Mouse (Mus musculus) heart, adult 2 months (tissue): ENCODE measurements at regions not wholly inside any gene's neighbourhood (a gene's known extent, or its start where the extent isn't known, plus 50 kb on each side); places are given as distances from the start of the nearest gene placed in this dataset.

ENCODE experiments used
- DNase-seq, 2 experiments: peaks; one replicate each; pipeline ENCODE4 v3.0.0; 2021
- H3K27ac ChIP-seq: fragments of 200-600 bp; 2 replicates; pipeline ENCODE4 v1.8.1; 2022
- H3K27me3 ChIP-seq: fragments of 200-500 bp; 2 replicates; pipeline ENCODE4 v1.6.1; 2012; ENCODE audit warnings: mild to moderate bottlenecking, low read length, inconsistent platforms, mixed read lengths; ENCODE audit not compliant: control insufficient read depth, insufficient read depth
- H3K36me3 ChIP-seq: fragments of 200-500 bp; 2 replicates; pipeline ENCODE4 v1.6.1; 2012; ENCODE audit warnings: low read length, inconsistent platforms; ENCODE audit not compliant: control insufficient read depth, insufficient read depth
- H3K4me1 ChIP-seq: fragments of 200-500 bp; 2 replicates; pipeline ENCODE4 v1.6.1; 2011; ENCODE audit warnings: low read length; ENCODE audit not compliant: control insufficient read depth, insufficient read depth
- H3K4me3 ChIP-seq: fragments of 200-600 bp; 2 replicates; pipeline ENCODE4 v1.8.1; 2022
- H3K79me2 ChIP-seq: fragments of 200-500 bp; replicated peaks from 2 replicates; pipeline ENCODE4 v1.6.1; 2012; ENCODE audit warnings: mild to moderate bottlenecking, inconsistent platforms, low read length, moderate library complexity, mixed read lengths; ENCODE audit not compliant: control insufficient read depth, insufficient read depth
- H3K9ac ChIP-seq: fragments of 200-500 bp; 2 replicates; pipeline ENCODE4 v1.6.1; 2012; ENCODE audit warnings: low read depth, mild to moderate bottlenecking, control low read depth, inconsistent platforms, low read length, mixed read lengths
- CTCF ChIP-seq: fragments of 200-600 bp; IDR thresholded peaks from 2 replicates; pipeline ENCODE4 v1.8.1; 2022; ENCODE audit warnings: antibody characterized with exemption, mild to moderate bottlenecking, moderate library complexity
- EP300 ChIP-seq: fragments of 200-500 bp; IDR thresholded peaks from 2 replicates; pipeline ENCODE4 v1.6.1; 2011; ENCODE audit warnings: low read depth, low read length, control low read depth; ENCODE audit not compliant: insufficient read depth
- POLR2A ChIP-seq: fragments of 200-500 bp; IDR thresholded peaks from 2 replicates; pipeline ENCODE4 v1.6.1; 2011; ENCODE audit warnings: mild to moderate bottlenecking, low read depth, low read length, control low read depth; ENCODE audit not compliant: insufficient read depth
- WGBS: fragments of 180-500 bp; shearing (Covaris S2); methylation state at CpG from one replicate; pipeline ENCODE4 v1.1.7; 2018; 5-methylcytosine and 5-hydroxymethylcytosine counted together
- intact Hi-C: fragments of 180-260 bp; cut with DNase I; formaldehyde crosslinking; loops from one replicate; pipeline ENCODE4 v1.15.1; 2025

DNA sequence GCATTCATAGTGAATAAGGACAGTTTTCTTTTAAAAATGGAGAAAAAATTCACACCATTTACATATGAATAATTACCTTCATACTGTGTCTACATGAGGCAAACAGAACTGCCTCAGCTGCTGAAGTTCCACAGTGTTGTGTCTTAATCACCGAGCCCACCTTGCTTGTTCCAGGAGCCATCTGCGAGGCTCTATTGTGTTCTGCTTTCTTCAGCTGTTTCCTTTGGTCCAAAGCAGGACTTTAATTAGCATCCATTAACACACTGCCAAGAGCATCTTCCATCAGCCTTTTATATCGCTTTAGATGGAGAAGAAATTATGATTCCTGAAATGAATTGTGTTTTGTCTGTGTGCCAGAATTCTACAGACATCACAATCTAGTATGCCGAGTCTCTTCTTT, 3423.1 kb upstream of the Lrrc6 start:
- Histone ChIP-seq H3K4me3 (no peak overlapping the region), H3K9ac (no peak overlapping the region), H3K79me2 (no peaks in the 10 kb centered on the region), H3K4me1 (no peaks in the 10 kb centered on the region), H3K36me3 (no peaks in the 10 kb centered on the region), H3K27ac (no peak overlapping the region), H3K27me3 (no peaks in the 10 kb centered on the region)
- TF ChIP-seq POLR2A, result no peak
- TF ChIP-seq EP300, result no peak
- no peak for TF ChIP-seq CTCF
- intact Hi-C loops, result no loop called here
- WGBS, result 65% methylated on average over 4 of the region's 4 CpGs
- DNase-seq, result no peak

DNA sequence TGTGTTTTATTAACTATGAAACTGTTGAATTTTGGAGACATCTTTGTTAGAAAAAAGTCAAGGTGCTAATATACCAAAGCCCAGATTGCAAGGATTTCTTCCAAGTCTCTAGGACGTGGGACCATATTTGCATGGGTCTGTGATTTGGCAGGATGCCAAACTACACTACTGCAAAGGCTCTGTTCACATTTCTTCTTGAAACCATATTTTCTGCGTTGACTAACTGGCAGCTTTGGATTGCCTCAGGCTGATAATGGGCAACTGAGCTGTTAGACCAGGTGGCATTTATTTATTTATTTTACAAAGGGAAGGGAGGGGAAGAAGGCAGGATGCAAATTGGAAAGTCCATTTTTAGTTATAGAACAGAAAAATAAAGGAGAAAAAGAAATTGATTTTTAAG, 3422.6 kb upstream of the Lrrc6 start:
- no peaks in the 10 kb centered on the region for H3K4me1 ChIP-seq
- WGBS, result 25% methylated on average over 2 of the region's 2 CpGs
- intact Hi-C loops, result no loop called here
- DNase-seq, result no peak
- no peak overlapping the region for H3K27ac ChIP-seq
- H3K79me2 ChIP-seq, result no peaks in the 10 kb centered on the region
- no peak overlapping the region for H3K9ac ChIP-seq
- TF ChIP-seq POLR2A, result no peak
- no peak for TF ChIP-seq EP300
- no peak for TF ChIP-seq CTCF
- no peaks in the 10 kb centered on the region for H3K27me3 ChIP-seq
- no peak overlapping the region for H3K4me3 ChIP-seq
- no peaks in the 10 kb centered on the region for H3K36me3 ChIP-seq

DNA sequence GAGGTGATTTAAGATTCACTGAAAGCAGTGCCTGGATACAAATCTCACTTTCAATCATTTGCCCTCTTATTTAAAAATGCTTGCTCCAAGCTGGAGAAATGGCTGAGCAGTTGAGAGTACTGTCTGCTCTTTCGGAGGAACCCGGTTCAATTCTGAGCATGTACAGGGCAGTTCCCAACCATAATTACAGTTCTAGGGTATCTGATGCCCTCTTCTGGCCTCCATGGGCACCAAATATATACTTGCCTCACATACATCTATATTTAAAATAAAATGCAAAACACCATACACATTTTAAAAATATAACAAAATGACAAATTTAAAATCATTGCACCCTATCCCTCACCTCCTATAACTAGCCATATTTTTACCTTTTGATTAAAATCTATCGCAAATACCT, 3421.5 kb upstream of the Lrrc6 start:
- no peaks in the 10 kb centered on the region for H3K79me2 ChIP-seq
- no peaks in the 10 kb centered on the region for H3K4me1 ChIP-seq
- intact Hi-C loops, result no loop called here
- H3K36me3 ChIP-seq, result no peaks in the 10 kb centered on the region
- no peak for DNase-seq
- no peak for TF ChIP-seq POLR2A
- TF ChIP-seq CTCF, result peak; percentile 34
- 73% methylated on average over 3 of the region's 3 CpGs for WGBS
- H3K4me3 ChIP-seq, result no peak overlapping the region
- no peak overlapping the region for H3K9ac ChIP-seq
- H3K27me3 ChIP-seq, result no peaks in the 10 kb centered on the region
- no peak overlapping the region for H3K27ac ChIP-seq

DNA sequence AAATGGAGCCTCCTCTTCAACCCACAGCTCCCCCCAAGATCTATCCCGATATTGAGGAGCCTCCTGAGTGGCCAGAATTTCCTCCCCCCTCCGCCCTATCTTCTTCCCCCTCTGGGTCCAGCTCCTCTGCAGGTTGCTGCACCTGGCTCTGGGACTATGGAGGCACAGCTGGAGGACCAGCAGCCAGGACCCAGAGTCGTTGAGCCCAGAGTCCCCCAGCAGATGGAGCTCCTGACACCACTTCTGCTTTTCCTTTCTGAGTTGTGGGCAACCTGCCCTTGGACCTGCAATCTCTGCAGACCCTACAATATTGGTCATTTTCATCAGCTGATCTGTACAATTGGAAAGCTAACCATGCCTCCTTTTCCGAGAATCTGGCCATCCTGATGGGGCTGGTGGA, 3385.1 kb upstream of the Lrrc6 start:
- H3K4me3 ChIP-seq, result no peak overlapping the region
- intact Hi-C loops, result no loop called here
- H3K4me1 ChIP-seq, result no peaks in the 10 kb centered on the region
- H3K27me3 ChIP-seq, result no peaks in the 10 kb centered on the region
- H3K9ac ChIP-seq, result no peak overlapping the region
- no peaks in the 10 kb centered on the region for H3K79me2 ChIP-seq
- 69% methylated on average over 4 of the region's 4 CpGs for whole genome bisulfite sequencing
- H3K27ac ChIP-seq, result no peak overlapping the region
- TF ChIP-seq CTCF (no peak), POLR2A (no peak), EP300 (no peak)
- H3K36me3 ChIP-seq, result no peaks in the 10 kb centered on the region
- no peak for DNase-seq

DNA sequence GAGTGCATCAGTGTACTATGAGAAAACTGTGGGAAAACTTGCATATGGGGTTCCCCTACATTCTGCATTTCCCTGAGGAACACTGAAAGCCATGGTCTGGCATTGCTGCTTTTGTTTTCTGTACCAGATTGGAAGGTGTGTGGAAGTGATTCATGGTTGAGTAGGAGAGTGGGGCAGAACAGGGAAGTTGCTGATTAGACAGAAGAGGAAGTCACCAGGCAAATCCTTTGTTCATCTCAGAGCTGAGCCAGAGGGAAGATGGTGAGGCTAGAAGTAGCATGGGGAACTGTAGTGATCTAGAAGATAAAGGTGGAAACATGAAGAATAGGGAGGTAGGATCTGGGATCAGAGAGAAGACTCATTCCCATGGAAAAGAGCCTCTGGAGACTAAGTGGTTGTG, 3377.8 kb upstream of the Lrrc6 start:
- Histone ChIP-seq H3K4me1 (no peaks in the 10 kb centered on the region), H3K4me3 (no peak overlapping the region), H3K27ac (no peak overlapping the region), H3K27me3 (no peaks in the 10 kb centered on the region), H3K9ac (no peak overlapping the region), H3K36me3 (no peaks in the 10 kb centered on the region), H3K79me2 (no peaks in the 10 kb centered on the region)
- no peak for TF ChIP-seq EP300
- TF ChIP-seq CTCF, result no peak
- no peak for TF ChIP-seq POLR2A
- no peak for DNase-seq
- intact Hi-C loops, result no loop called here

DNA sequence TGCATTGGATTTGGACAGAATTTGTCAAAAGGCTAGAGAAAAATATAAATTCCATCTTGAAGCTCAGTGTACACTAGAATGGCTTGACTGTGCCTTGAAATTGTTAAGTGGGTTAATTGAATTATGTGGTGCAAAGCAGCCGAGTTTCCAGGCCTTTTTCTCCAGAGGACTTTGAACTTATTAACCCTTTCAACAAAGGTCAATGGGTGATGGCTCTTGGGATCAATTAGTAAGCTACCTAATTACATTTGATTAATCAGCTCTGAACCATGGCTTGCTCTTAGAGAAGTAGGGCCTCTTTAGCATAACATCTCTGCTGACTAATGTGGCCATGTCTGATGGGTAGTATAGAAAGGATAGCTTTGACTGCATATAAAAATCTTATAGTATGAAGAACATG, 3352.8 kb upstream of the Lrrc6 start:
- Histone ChIP-seq H3K4me1 (no peaks in the 10 kb centered on the region), H3K27me3 (no peaks in the 10 kb centered on the region), H3K4me3 (no peak overlapping the region), H3K79me2 (no peaks in the 10 kb centered on the region), H3K36me3 (no peaks in the 10 kb centered on the region), H3K9ac (no peak overlapping the region), H3K27ac (no peak overlapping the region)
- intact Hi-C loops, result no loop called here
- 20% methylated on average over 1 of the region's 1 CpGs for WGBS
- DNase-seq, result no peak
- no peak for TF ChIP-seq POLR2A
- TF ChIP-seq CTCF, result no peak
- no peak for TF ChIP-seq EP300

DNA sequence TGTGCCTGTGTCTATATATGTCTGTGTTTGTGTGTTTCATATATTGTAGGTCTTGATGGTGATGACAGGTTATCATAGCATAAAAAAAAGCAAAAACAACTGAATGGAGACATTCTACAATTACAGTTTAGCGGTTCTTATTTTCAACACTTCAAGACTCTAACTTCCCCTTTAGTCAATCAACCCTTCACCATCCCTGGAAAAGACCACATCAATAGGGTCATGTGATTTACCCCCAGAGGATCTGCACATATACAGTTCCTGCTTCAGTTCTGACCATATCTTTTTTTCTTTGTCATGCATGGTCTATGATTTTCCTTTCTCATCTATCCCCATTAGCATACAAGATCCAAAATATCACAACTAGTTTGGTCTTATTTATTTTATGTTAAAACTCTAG, 3348.9 kb upstream of the Lrrc6 start:
- no peak overlapping the region for H3K4me3 ChIP-seq
- TF ChIP-seq POLR2A, result no peak
- no peak for TF ChIP-seq CTCF
- TF ChIP-seq EP300, result no peak
- no peak overlapping the region for H3K9ac ChIP-seq
- no peaks in the 10 kb centered on the region for H3K79me2 ChIP-seq
- no peak overlapping the region for H3K27ac ChIP-seq
- no peaks in the 10 kb centered on the region for H3K4me1 ChIP-seq
- 71% methylated on average over 1 of the region's 1 CpGs for WGBS
- DNase-seq, result no peak
- no peaks in the 10 kb centered on the region for H3K36me3 ChIP-seq
- H3K27me3 ChIP-seq, result no peaks in the 10 kb centered on the region
- intact Hi-C loops, result no loop called here
